Mouse (Mus musculus): ENCODE measurements around the gene Prpf6. TPM values are rescaled to one million over a fixed set of nuclear protein-coding genes. Genes with fewer than 3 reads are reported as not detected.

Gene Prpf6
- polyA plus RNA-seq, 1 experiment from 2014 or later: 64.5 TPM

DNA sequence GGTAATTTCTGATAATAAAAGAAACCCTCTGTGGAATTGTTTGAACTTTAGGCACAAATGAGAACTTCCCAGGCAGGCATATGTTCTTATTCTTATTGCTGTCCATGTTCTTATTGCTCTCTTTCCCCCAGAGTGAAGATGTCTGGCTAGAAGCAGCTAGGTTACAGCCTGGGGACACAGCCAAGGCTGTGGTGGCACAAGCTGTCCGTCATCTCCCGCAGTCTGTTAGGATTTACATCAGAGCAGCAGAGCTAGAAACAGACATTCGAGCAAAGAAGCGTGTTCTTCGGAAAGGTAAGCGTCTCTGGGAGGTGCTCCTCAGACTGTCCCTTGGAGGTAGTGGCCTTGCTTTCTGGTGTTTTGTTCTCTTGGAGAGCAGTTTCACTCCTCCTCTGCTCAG lies 41.0 kb downstream of the Prpf6 start:
- Histone ChIP-seq H3K27me3 (ENCODE audit: control insufficient read depth, insufficient read depth, low read length) (no peaks in the 10 kb centered on the region), H3K4me1 (ENCODE audit: control insufficient read depth, insufficient read depth, low read length) (no peaks in the 10 kb centered on the region), H3K4me3 (ENCODE audit: low read length) (no peak overlapping the region), H3K9ac (ENCODE audit: low read depth, low read length) (no peak overlapping the region), H3K27ac (ENCODE audit: low read depth, low read length) (no peak overlapping the region), H3K9me3 (ENCODE audit: control insufficient read depth, low read length) (no peaks in the 10 kb centered on the region), H3K36me3 (ENCODE audit: control insufficient read depth, insufficient read depth, low read length) (peaks cover 61% of the 10 kb centered on the region), H3K4me2 (replicated peaks; ENCODE audit: low read depth, low read length) (no peak overlapping the region)
- WGBS: 97% methylated on average over 6 of the region's 6 CpGs
- ATAC-seq (ENCODE audit: low FRiP score, low TSS enrichment): no peak

- no peak for ATAC-seq (ENCODE audit: low FRiP score, low TSS enrichment)
- H3K36me3 ChIP-seq (ENCODE audit: control insufficient read depth, insufficient read depth, low read length): peaks cover 75% of the 10 kb centered on the region
- 92% methylated on average over 3 of the region's 3 CpGs for WGBS
- H3K4me3 ChIP-seq (ENCODE audit: low read length): no peak overlapping the region
- H3K4me2 ChIP-seq (replicated peaks; ENCODE audit: low read depth, low read length): no peak overlapping the region
- H3K4me1 ChIP-seq (ENCODE audit: control insufficient read depth, insufficient read depth, low read length): no peaks in the 10 kb centered on the region
- H3K27me3 ChIP-seq (ENCODE audit: control insufficient read depth, insufficient read depth, low read length): no peaks in the 10 kb centered on the region
- no peaks in the 10 kb centered on the region for H3K9me3 ChIP-seq (ENCODE audit: control insufficient read depth, low read length)
- H3K27ac ChIP-seq (ENCODE audit: low read depth, low read length): no peak overlapping the region
- H3K9ac ChIP-seq (ENCODE audit: low read depth, low read length): no peak overlapping the region
Measured at GRCm38 (mm10) chr2:181635865-181636264, 44.2 kb downstream of the Prpf6 start.

GRCm38 (mm10) chr2:181644361-181644760 lies 52.7 kb downstream of the Prpf6 start:
- Histone ChIP-seq H3K27ac (ENCODE audit: low read depth, low read length) (no peak overlapping the region), H3K9me3 (ENCODE audit: control insufficient read depth, low read length) (no peaks in the 10 kb centered on the region), H3K4me1 (ENCODE audit: control insufficient read depth, insufficient read depth, low read length) (no peaks in the 10 kb centered on the region), H3K27me3 (ENCODE audit: control insufficient read depth, insufficient read depth, low read length) (no peaks in the 10 kb centered on the region), H3K4me2 (replicated peaks; ENCODE audit: low read depth, low read length) (no peak overlapping the region), H3K4me3 (ENCODE audit: low read length) (no peak overlapping the region), H3K36me3 (ENCODE audit: control insufficient read depth, insufficient read depth, low read length) (peaks cover 72% of the 10 kb centered on the region), H3K9ac (ENCODE audit: low read depth, low read length) (no peak overlapping the region)
- no peak for ATAC-seq (ENCODE audit: low FRiP score, low TSS enrichment)
- WGBS: 96% methylated on average over 2 of the region's 2 CpGs

DNA sequence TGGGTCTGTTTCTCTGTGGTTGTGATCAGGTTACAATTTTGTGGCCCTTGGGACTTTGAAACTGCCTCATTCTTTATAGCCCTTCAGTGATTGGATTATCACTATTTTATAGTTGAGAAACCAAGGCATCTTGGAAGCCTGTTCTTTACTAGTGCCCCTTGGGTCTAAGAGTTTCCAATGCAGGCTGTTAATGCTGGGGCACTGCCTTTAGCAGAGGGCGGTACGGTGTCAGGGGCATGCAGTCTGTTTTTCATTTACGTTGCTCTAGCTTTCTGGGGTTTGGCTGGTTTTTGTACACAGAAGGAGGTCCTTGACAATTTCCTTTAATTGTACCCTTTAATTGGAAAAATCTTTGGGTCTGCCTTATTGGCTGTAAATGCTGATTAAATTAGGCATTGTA lies 54.0 kb downstream of the Prpf6 start:
- Histone ChIP-seq H3K4me2 (replicated peaks; ENCODE audit: low read depth, low read length) (no peak overlapping the region), H3K9me3 (ENCODE audit: control insufficient read depth, low read length) (no peaks in the 10 kb centered on the region), H3K36me3 (ENCODE audit: control insufficient read depth, insufficient read depth, low read length) (peaks cover 74% of the 10 kb centered on the region), H3K4me3 (ENCODE audit: low read length) (no peak overlapping the region), H3K27ac (ENCODE audit: low read depth, low read length) (no peak overlapping the region), H3K9ac (ENCODE audit: low read depth, low read length) (no peak overlapping the region), H3K4me1 (ENCODE audit: control insufficient read depth, insufficient read depth, low read length) (no peaks in the 10 kb centered on the region), H3K27me3 (ENCODE audit: control insufficient read depth, insufficient read depth, low read length) (no peaks in the 10 kb centered on the region)
- WGBS: 96% methylated on average over 3 of the region's 3 CpGs
- no peak for ATAC-seq (ENCODE audit: low FRiP score, low TSS enrichment)

GRCm38 (mm10) chr2:181646626-181647472 lies 55.2 kb downstream of the Prpf6 start:
- WGBS: 84% methylated on average over 6 of the region's 6 CpGs
- Histone ChIP-seq H3K4me3 (ENCODE audit: low read length) (no peak overlapping the region), H3K4me2 (replicated peaks; ENCODE audit: low read depth, low read length) (no peak overlapping the region), H3K9me3 (ENCODE audit: control insufficient read depth, low read length) (no peaks in the 10 kb centered on the region), H3K27me3 (ENCODE audit: control insufficient read depth, insufficient read depth, low read length) (no peaks in the 10 kb centered on the region), H3K27ac (ENCODE audit: low read depth, low read length) (no peak overlapping the region), H3K9ac (ENCODE audit: low read depth, low read length) (no peak overlapping the region), H3K4me1 (ENCODE audit: control insufficient read depth, insufficient read depth, low read length) (no peaks in the 10 kb centered on the region), H3K36me3 (ENCODE audit: control insufficient read depth, insufficient read depth, low read length) (peaks cover 74% of the 10 kb centered on the region)
- ATAC-seq (ENCODE audit: low FRiP score, low TSS enrichment): no peak

DNA sequence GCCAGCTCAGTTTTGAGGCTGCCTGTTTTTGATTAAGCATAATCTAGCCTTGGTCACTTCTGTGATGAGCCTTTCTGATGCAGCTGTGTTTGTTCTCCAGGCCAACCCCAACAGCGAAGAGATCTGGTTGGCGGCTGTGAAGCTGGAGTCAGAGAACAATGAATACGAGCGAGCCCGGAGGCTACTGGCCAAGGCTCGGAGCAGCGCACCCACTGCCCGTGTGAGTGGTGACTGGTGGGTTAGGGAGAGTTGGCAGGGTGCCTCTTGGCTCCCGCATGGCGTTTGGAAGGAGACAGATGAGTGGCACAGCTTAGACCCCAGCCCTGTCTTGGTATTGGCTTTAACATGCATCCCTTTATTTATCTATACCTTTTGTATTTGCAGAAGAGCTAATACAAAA lies 57.3 kb downstream of the Prpf6 start:
- Histone ChIP-seq H3K9me3 (ENCODE audit: control insufficient read depth, low read length) (no peaks in the 10 kb centered on the region), H3K4me1 (ENCODE audit: control insufficient read depth, insufficient read depth, low read length) (no peaks in the 10 kb centered on the region), H3K27me3 (ENCODE audit: control insufficient read depth, insufficient read depth, low read length) (no peaks in the 10 kb centered on the region), H3K9ac (ENCODE audit: low read depth, low read length) (no peak overlapping the region), H3K36me3 (ENCODE audit: control insufficient read depth, insufficient read depth, low read length) (peaks cover 85% of the 10 kb centered on the region), H3K27ac (ENCODE audit: low read depth, low read length) (no peak overlapping the region), H3K4me2 (replicated peaks; ENCODE audit: low read depth, low read length) (no peak overlapping the region), H3K4me3 (ENCODE audit: low read length) (no peak overlapping the region)
- no peak for ATAC-seq (ENCODE audit: low FRiP score, low TSS enrichment)
- WGBS: 93% methylated on average over 10 of the region's 10 CpGs

DNA sequence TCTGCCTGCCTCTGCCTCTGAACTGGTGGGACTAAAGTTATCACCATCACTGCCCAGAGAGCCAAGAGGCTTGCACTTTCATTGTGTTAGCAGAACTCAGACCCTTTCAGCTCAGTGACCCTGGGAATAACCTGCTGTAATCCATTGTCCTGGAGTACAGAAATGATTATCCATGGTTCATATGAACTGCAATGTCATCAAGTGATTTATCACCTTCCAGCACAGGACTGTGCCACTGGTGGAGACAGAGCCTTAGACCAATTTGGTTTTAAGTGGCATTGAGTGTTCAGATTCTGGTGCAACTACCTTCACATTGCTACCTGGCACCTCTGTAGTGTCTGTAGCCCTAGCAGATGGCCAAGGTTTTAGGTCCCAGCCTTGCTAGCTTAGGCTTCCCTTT lies 61.4 kb downstream of the Prpf6 start:
- Histone ChIP-seq H3K9me3 (ENCODE audit: control insufficient read depth, low read length) (no peaks in the 10 kb centered on the region), H3K36me3 (ENCODE audit: control insufficient read depth, insufficient read depth, low read length) (peaks cover 73% of the 10 kb centered on the region), H3K4me3 (ENCODE audit: low read length) (no peak overlapping the region), H3K27ac (ENCODE audit: low read depth, low read length) (no peak overlapping the region), H3K4me1 (ENCODE audit: control insufficient read depth, insufficient read depth, low read length) (no peaks in the 10 kb centered on the region), H3K27me3 (ENCODE audit: control insufficient read depth, insufficient read depth, low read length) (no peaks in the 10 kb centered on the region), H3K9ac (ENCODE audit: low read depth, low read length) (no peak overlapping the region), H3K4me2 (replicated peaks; ENCODE audit: low read depth, low read length) (no peak overlapping the region)
- no peak for ATAC-seq (ENCODE audit: low FRiP score, low TSS enrichment)

GRCm38 (mm10) chr2:181653523-181653922 lies 61.9 kb downstream of the Prpf6 start:
- no peak overlapping the region for H3K9ac ChIP-seq (ENCODE audit: low read depth, low read length)
- no peak overlapping the region for H3K27ac ChIP-seq (ENCODE audit: low read depth, low read length)
- ATAC-seq (ENCODE audit: low FRiP score, low TSS enrichment): no peak
- H3K4me1 ChIP-seq (ENCODE audit: control insufficient read depth, insufficient read depth, low read length): no peaks in the 10 kb centered on the region
- H3K9me3 ChIP-seq (ENCODE audit: control insufficient read depth, low read length): no peaks in the 10 kb centered on the region
- 100% methylated on average over 1 of the region's 1 CpGs for WGBS
- H3K27me3 ChIP-seq (ENCODE audit: control insufficient read depth, insufficient read depth, low read length): no peaks in the 10 kb centered on the region
- H3K4me2 ChIP-seq (replicated peaks; ENCODE audit: low read depth, low read length): no peak overlapping the region
- peaks cover 68% of the 10 kb centered on the region for H3K36me3 ChIP-seq (ENCODE audit: control insufficient read depth, insufficient read depth, low read length)
- no peak overlapping the region for H3K4me3 ChIP-seq (ENCODE audit: low read length)

DNA sequence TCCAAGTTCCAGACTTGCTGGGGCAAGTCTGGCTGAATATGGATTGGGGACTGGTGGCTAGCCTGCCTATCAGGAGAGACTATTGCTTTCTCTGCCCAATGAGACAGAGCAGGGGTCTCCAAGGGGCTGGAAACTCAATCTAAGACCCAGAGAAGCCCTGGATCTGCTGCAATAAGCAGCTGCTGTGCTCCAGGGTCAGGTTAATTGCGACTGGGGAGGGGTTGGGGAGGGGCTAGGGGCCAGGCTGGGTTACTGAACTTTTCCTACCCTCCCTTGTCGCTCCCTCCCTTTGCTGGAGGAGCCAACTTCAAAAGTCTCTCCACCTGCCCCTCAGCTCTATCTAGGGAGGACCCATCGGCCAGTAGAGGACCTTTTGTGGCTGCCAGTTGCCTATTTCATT lies 65.1 kb downstream of the Prpf6 start, which contains the start of gene Gm29797:
Gm29797 (plus strand) TSS at position 301 of the 400 bp plus-strand sequence.
- no peaks in the 10 kb centered on the region for H3K9me3 ChIP-seq (ENCODE audit: control insufficient read depth, low read length)
- H3K27ac ChIP-seq (ENCODE audit: low read depth, low read length): no peak within 1 kb of the TSS
- peaks cover 41% of the 10 kb centered on the region for H3K36me3 ChIP-seq (ENCODE audit: control insufficient read depth, insufficient read depth, low read length)
- whole genome bisulfite sequencing: 56% methylated on average over 3 of the region's 3 CpGs
- H3K27me3 ChIP-seq (ENCODE audit: control insufficient read depth, insufficient read depth, low read length): no peaks in the 10 kb centered on the region
- no peak within 1 kb of the TSS for H3K4me3 ChIP-seq (ENCODE audit: low read length)
- no peak within 1 kb of the TSS for H3K4me2 ChIP-seq (replicated peaks; ENCODE audit: low read depth, low read length)
- no peak within 1 kb of the TSS for H3K9ac ChIP-seq (ENCODE audit: low read depth, low read length)
- H3K4me1 ChIP-seq (ENCODE audit: control insufficient read depth, insufficient read depth, low read length): 0 out of 2 replicates have a peak, but pooled peaks cover 3% of the 10 kb centered on the region
- ATAC-seq (ENCODE audit: low FRiP score, low TSS enrichment): no peak

All from kidney, embryonic 14.5 days (tissue).